Mouse (Mus musculus) layer of hippocampus, adult 18-20 months (tissue): ENCODE measurements at regions not wholly inside any gene's neighbourhood (a gene's known extent, or its start where the extent isn't known, plus 50 kb on each side); places are given as distances from the start of the nearest gene placed in this dataset.
A peak's percentile ranks its signal among the peaks of the same experiment; 100 is the strongest.

Source experiments
- DNase-seq, 2 experiments: peaks; one replicate each; pipeline ENCODE4 v3.0.0; 2022; ENCODE audit warnings: low spot score in 2 of 2

GRCm38 (mm10) chr3:130978986-130979642 lies 131.2 kb upstream of the Lef1 start:
- DNase-seq, result no peak

- DNase-seq, result no peak
Observed at GRCm38 (mm10) chr3:130977921-130978700, 132.2 kb upstream of the Lef1 start.

- no peak for DNase-seq
Observed at GRCm38 (mm10) chr3:130976206-130976605, 134.1 kb upstream of the Lef1 start.

DNA sequence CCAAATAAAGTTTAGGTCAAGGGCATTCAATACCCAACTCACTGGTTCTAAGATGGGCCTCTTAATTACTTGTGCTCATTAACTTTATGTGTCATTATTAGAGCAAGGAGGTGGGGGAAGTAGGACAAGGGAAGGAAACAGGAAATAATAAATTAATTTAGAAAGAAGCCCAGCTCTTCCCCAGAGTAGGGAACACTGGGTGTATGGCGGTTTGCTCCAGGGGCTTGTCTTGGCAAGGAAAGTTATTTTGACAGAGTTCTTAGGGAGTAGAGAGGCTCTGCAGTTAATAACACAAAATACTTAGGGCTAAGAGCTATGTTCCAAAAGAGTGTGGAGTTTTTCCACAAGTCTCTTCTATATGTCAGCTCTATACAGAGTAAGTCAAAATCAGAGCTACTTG lies 135.0 kb upstream of the Lef1 start:
- DNase-seq, result no peak

DNA sequence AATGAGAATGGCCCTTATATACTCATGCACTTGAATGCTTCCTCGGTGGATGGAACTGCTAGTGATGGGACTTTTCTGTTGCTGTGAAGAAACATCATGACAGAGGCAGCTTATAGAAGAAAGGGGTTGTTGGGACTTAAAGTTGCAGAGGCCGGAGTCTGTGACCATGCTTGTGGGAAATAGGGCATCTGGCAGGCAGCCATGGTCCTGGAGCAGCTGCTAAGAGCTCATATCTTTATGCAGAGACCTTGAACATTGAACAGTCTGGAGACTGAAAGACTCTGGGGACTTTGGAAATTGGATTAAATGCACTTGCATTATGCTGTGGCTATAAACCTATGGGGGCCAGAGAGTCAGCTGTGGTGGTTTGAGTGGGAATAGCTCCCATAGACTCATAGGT lies 138.1 kb upstream of the Lef1 start:
- no peak for DNase-seq

DNA sequence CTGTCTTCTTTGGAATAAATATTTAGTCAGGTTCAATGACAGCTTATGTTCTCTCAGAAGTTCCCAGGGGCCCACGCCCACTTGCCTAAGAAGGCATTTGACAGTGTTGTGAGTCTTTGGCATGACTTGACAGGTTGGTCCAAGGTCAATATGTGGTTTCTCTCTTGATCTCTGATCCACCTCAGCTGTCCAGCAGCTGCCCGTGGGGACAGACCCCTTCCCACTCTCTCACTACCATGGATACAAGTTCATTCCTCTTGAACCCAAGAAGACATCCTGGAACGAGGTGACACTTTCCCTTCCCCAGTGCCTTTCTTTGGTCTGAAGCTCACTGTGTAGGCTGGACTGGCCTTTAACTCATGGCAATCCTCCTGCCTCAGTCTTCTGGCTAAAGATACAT lies 145.0 kb upstream of the Lef1 start:
- no peak for DNase-seq

DNA sequence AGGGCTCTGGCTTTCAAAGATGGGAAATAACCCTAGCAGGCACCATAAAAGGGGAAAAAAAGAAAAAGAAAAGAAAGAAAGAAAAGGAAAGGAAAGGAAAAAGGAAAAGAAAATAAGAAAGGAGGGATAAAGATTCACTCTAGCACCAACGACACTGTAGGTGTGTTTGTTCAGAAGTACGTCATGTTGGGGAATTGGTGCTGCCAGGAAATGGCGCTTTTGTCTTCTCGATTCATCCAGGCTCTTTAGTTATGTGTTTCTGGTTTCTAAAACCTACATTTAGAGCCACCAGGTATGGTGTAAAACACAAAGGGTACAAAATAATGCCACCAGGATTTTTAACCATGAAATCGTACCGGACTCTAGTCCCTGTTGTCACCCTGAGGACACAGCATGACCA lies 146.2 kb upstream of the Lef1 start:
- DNase-seq, result no peak

GRCm38 (mm10) chr3:130963625-130964024 lies 146.6 kb upstream of the Lef1 start:
- DNase-seq, result peak in 1 of 2 experiments; percentile 8

DNA sequence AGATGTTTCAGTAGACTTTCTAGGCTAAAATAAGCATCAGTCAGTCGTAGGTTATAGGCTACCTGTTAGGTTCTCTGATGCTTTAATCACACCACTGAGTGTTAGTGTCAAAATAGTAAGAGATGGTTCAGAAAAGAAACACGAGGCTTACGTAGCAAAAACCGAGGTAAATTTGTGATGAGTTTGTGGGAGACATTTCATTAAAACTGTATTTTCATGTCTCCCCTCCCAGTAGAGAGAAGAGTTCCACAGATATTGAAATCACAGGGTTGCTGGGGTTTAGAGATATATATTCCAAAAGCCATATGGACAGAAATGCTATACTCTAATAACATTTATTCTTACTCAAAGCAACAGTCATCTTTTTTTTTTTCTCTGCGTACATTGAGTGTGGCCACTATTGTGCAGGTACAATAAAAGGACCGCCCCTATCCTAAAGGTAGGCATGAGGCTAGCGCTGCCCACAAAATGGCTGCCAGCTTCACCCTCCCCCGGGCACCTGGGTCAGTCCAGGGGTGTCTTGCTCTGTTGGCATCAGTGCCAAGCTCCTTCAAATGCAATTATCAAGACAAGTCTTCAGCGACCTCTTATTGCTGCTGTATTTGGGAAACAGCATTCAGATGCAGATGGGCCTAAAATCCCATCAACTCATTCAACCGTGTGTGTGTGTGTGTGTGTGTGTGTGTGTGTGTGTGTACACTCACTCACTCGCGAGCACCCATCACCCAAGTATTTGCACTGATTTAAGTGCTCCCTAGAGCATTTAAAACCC lies 147.4 kb upstream of the Lef1 start:
- no peak for DNase-seq

GRCm38 (mm10) chr3:130962151-130962633 lies 148.1 kb upstream of the Lef1 start:
- peak in 1 of 2 experiments; percentile 10 for DNase-seq

DNA sequence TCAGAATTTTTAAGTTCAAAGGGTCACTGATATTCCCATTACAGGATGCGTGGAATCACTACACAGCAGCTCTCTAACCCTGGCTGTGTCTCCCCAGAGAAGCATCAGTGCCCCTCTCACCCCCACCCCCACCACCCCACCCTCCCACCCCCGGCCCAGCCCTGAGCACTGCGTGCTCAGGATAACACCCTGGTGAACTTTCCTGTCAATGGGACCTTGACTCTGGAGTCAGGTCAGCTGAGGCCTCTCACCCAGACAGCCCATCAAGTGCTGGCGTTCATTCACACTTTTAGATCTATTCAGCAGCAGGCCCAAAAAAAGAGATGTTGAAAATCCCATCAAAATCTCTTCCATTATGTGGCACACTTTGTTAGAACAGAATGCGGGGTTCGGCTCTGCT lies 148.6 kb upstream of the Lef1 start:
- DNase-seq, result no peak

DNA sequence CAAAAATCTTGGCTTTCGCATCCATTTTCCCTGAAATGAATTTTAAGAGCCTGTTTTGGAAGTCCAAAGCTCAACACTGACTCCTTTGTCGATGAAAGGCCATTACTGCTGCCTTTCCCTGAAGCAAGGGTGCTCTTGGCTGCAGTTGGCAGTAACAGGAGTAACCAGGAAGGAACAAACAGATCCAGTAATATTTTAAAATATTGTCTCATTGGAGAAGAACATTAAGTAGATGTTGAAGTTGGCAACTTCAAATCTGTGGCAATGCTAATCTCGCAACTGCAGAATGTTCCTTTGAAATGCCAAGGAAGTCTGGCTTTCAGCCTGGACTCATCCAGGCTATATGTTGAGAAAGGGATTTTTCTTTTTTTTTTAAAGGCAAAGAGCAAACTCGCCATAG lies 154.3 kb upstream of the Lef1 start:
- peak in 1 of 2 experiments; percentile 14 for DNase-seq

DNA sequence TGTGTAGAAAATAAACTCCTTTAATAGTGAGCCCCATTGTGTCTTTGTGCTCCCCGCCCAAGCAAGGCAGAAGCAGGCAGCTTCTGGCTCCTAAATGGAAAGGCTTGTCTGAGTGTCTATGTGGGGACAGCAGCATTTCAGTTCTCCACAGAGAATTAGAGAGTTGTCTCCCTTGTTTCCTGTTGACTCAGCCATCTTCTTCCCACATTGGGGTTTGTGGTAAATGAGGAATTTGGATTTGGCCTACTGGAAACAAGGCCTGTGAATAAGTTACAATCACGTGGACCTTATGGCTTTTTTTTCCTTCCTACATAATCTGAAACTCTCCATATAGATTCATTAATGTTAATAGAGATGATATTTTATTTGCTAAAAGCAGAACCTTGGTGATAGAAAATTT lies 158.9 kb upstream of the Lef1 start:
- no peak for DNase-seq

- no peak for DNase-seq
Observed at GRCm38 (mm10) chr3:130950872-130951271, 159.4 kb upstream of the Lef1 start.

DNA sequence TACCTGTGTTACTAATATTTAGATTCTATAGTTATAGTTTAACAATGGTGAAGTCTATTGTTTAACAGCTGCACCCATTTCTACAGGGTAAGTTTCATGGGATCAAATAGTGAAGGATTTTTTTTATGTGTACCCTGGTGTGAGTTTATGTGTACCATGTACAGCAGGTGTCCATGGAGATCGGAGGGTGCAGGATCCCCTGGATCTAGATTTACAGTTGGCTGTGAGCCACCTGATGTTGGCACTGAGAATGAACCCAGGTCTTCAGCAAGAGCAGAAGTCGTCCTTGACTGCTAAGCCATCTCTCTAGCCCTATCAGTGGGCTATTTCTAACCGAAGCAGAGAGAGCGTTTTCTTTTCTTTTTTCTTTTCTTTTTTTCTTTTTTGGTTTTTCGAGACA lies 162.4 kb upstream of the Lef1 start:
- DNase-seq, result no peak

DNA sequence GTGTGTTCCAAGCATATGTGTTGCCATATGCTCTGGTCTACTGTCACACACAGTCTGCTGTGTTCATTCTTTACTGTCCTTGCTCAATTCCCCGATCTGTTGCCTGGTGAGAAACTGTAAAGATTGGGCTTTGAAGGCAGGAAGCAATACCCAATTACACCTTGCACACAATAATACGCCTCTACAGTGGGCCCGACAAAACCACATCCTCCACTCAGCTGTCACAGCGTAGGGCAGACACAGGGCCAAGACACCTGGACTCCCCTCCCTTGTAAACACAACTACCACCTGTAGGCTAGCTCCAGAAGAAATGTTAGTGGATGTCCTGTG lies 163.0 kb upstream of the Lef1 start:
- DNase-seq, result no peak

- DNase-seq, result no peak
Observed at GRCm38 (mm10) chr3:130946576-130947276, 163.5 kb upstream of the Lef1 start.

GRCm38 (mm10) chr3:130945861-130946449 lies 164.3 kb upstream of the Lef1 start:
- peak; percentile 5 to 47 for DNase-seq

- peak; percentile 7 to 13 for DNase-seq
Observed at GRCm38 (mm10) chr3:130945396-130945795, 164.9 kb upstream of the Lef1 start.

GRCm38 (mm10) chr3:130944241-130944640 lies 166.0 kb upstream of the Lef1 start:
- no peak for DNase-seq
